Mouse (Mus musculus) G1E (cell line): ENCODE results near the gene Ccdc12. TPM values are rescaled to one million over a fixed set of nuclear protein-coding genes. Genes with fewer than 3 reads are reported as not detected.
A peak's percentile ranks its signal among the peaks of the same experiment; 100 is the strongest.

ENCODE experiments used
- ATAC-seq: 2 replicates; pipeline ENCODE4 v1.8.0; 2016; ENCODE audit warnings: mild to moderate bottlenecking; ENCODE audit not compliant: insufficient number of reproducible peaks, poor library complexity, low FRiP score, severe bottlenecking; ENCODE audit errors: extremely low read depth
- DNase-seq: peaks from one replicate; pipeline ENCODE4 v3.0.0; 2012; ENCODE audit warnings: low spot score
- H3K27me3 ChIP-seq: 2 replicates; pipeline ENCODE4 v1.6.1; 2012; ENCODE audit warnings: mild to moderate bottlenecking, low read length, inconsistent platforms; ENCODE audit not compliant: insufficient read depth
- H3K36me3 ChIP-seq: replicated peaks from 2 replicates; pipeline ENCODE3; 2012; ENCODE audit warnings: mild to moderate bottlenecking, inconsistent platforms
- H3K4me1 ChIP-seq: 2 replicates; pipeline ENCODE4 v1.6.1; 2012; ENCODE audit warnings: low read depth, low read length, inconsistent platforms, mixed read lengths; ENCODE audit not compliant: insufficient read depth
- H3K4me3 ChIP-seq: 2 replicates; pipeline ENCODE4 v1.5.1; 2012; ENCODE audit warnings: low read depth, mild to moderate bottlenecking, inconsistent platforms, low read length, moderate library complexity, mixed read lengths
- H3K9me3 ChIP-seq: replicated peaks from 2 replicates; pipeline ENCODE4 v1.6.1; 2012; ENCODE audit warnings: inconsistent platforms
- CTCF ChIP-seq: IDR thresholded peaks from 2 replicates; pipeline ENCODE4 v1.5.1; 2012; ENCODE audit warnings: low read depth, low read length, inconsistent platforms, mixed read lengths
- GATA1 ChIP-seq: IDR thresholded peaks from 2 replicates; pipeline ENCODE4 v1.6.1; 2012; ENCODE audit warnings: borderline replicate concordance, low read length, inconsistent platforms, mixed read lengths
- GATA2 ChIP-seq: IDR thresholded peaks from 2 replicates; pipeline ENCODE4 v1.6.1; 2012; ENCODE audit warnings: low read depth, low read length, inconsistent platforms, borderline replicate concordance
- POLR2AphosphoS5 ChIP-seq: IDR thresholded peaks from 2 replicates; pipeline ENCODE4 v1.6.1; 2012; ENCODE audit warnings: low read depth, low read length, inconsistent platforms; ENCODE audit not compliant: insufficient replicate concordance
- TAL1 ChIP-seq: conservative IDR thresholded peaks from 2 replicates; pipeline ENCODE4 v1.6.1; 2012; ENCODE audit warnings: low read depth, low read length, inconsistent platforms, mixed read lengths
- polyA plus RNA-seq: library from polyadenylated mRNA; stranded (reverse); fragments of >175 nt; gene quantifications from 2 replicates; pipeline ENCODE4 v1.2.3, GENCODE M21; 2012
- total RNA-seq, 2 experiments: library from RNA; stranded (forward) in 1 of 2; stranded (reverse) in 1 of 2; fragments of 200-1000 nt in 1 of 2; fragments of >200 nt in 1 of 2; fragmentation: Nextera tagmentation in 1 of 2; gene quantifications; 2 replicates each; pipeline ENCODE4 v1.2.3; 2014 to 2017

The Ccdc12 gene
- total and polyA plus RNA-seq, 3 experiments: 36.2 to 331 (median 202) TPM

DNA sequence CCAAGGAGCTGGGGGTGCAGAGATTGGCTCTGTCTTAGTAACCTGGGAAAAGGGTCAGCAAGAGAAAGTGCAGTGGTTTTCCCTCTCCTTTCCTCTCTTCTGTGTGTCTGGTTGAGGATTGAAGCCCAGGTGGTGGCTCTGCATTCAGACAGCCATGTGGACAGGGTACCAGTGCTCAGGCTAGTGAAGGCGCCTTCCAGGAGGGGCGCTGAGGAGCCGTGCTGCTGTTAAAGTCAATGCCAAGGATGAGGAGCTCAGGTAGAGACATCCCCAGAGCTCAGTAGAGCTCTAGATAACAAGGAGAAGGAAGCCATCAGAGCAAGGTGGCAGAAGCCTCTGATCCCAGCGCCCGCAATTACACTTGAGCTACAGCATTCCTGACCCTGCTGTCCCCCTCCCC is 30.8 kb downstream of the Ccdc12 start:
- TF ChIP-seq GATA2: no peak
- no peak for TF ChIP-seq CTCF
- TF ChIP-seq POLR2AphosphoS5: no peak
- no peak for TF ChIP-seq GATA1
- TF ChIP-seq TAL1: no peak
- DNase-seq (no peak), ATAC-seq (no peak)
- Histone ChIP-seq H3K4me1 (peaks cover 53% of the 10 kb centered on the region), H3K4me3 (no peak overlapping the region), H3K36me3 (peaks cover 83% of the 10 kb centered on the region), H3K9me3 (no peaks in the 10 kb centered on the region), H3K27me3 (no peaks in the 10 kb centered on the region)

DNA sequence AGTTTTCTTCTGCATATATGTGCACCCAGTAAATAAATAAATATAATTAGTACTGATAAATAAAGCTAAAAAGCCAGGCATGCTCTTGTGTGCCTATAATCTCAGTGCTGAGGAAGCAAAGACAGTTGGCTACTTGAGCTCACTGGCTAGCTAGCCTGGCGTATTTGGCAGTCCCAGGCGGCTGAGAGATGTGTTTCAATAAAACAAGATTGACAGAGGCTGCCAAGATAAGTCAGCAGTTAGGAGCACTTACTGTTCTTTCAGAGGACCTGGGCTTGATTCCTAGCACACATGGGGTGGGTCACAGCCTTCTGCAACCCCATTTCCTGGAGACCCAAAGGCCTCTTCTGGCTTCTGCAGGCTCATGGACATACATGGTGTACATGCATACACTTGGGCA is 31.5 kb downstream of the Ccdc12 start:
- ATAC-seq (no peak), DNase-seq (no peak)
- TF ChIP-seq POLR2AphosphoS5 (no peak), GATA2 (no peak), GATA1 (no peak), TAL1 (no peak), CTCF (no peak)
- Histone ChIP-seq H3K4me3 (no peak overlapping the region), H3K9me3 (no peaks in the 10 kb centered on the region), H3K27me3 (no peaks in the 10 kb centered on the region), H3K4me1 (peaks cover 46% of the 10 kb centered on the region), H3K36me3 (peaks cover 91% of the 10 kb centered on the region)

DNA sequence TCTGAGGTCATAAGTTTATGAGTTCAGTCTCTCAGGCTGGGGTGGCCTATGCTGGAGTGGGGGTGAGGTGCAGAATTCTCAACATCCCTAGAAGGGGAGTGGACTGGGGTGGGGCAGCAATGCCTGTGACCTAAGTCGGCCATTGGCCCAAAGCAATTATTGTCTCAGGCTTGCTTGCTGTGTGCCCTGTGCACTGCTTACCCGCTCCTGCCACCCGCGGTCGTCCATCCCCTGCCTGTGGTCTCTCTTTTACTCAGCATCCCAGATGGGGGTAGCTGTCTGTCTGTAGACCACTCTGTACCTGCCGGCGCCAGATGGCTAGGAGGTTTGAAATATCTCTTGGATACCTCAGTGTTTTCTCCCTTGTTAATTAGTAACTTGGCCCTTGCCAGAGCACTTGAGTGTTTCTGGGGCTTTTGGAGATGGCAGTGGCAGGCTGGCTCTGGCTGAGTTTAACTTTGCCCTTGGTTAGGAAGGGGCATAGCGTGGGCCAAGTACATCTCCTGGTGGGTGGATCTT is 33.0 kb downstream of the Ccdc12 start:
- Histone ChIP-seq H3K4me3 (no peak overlapping the region), H3K9me3 (no peaks in the 10 kb centered on the region), H3K4me1 (peaks cover 35% of the 10 kb centered on the region), H3K27me3 (no peaks in the 10 kb centered on the region), H3K36me3 (peaks cover 92% of the 10 kb centered on the region)
- ATAC-seq (no peak), DNase-seq (no peak)
- no peak for TF ChIP-seq TAL1
- TF ChIP-seq GATA2: no peak
- no peak for TF ChIP-seq CTCF

DNA sequence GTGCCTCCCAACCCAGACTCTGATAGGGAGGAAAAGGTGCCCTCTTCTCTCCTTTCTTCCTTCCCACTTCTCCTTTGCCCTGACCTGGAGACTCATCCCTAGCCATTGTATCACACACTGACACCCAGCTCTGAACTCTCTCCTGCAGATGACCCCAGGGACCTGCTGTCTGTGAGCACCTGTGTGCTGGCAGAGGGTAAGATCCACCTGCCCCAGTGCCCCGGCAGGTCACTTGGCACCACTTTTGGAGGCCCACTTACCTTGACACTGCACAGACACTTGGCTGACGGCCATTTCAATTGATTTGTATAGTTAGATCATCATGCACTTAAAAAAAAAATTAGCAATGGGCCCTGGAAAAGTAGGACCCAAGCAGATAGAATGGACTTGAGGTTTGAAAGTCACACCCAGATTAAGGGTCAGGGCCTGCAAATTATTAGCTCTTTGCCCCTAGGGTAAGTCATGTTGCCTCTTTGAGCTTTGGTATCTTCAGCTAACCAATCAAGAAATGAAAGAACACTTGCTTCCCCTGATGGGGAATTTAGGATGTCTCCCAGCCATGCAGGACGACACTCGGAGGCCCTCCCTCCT is 39.0 kb downstream of the Ccdc12 start:
- no peak for ATAC-seq
- peaks cover 91% of the 10 kb centered on the region for H3K36me3 ChIP-seq
- TF ChIP-seq GATA2 (no peak), POLR2AphosphoS5 (no peak), GATA1 (no peak), TAL1 (no peak), CTCF (no peak)
- H3K9me3 ChIP-seq: no peaks in the 10 kb centered on the region
- H3K4me1 ChIP-seq: peaks cover 43% of the 10 kb centered on the region
- H3K4me3 ChIP-seq: no peak overlapping the region
- no peaks in the 10 kb centered on the region for H3K27me3 ChIP-seq
- DNase-seq: no peak

DNA sequence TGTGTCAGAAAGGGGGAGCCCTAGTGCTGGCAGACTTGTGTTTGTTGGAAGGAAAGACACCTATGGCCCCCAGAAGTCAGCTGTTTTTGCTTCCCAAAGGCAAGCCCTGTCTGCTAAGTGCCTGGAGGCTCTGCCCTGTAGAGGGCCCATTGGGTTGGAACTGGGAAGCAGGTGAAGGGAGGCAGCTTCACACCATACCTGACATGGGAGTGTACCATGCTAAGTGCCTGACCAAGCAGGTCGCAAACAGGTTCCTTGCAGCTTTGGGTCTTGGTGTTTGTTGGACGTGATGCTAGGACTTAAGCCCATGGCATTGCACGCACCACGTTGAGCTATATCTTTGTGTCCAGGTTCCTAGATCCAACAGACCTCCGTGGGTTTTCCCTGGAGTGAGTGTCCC is 40.1 kb downstream of the Ccdc12 start:
- Histone ChIP-seq H3K27me3 (no peaks in the 10 kb centered on the region), H3K4me1 (peaks cover 52% of the 10 kb centered on the region), H3K36me3 (peaks cover 91% of the 10 kb centered on the region), H3K4me3 (no peak overlapping the region), H3K9me3 (no peaks in the 10 kb centered on the region)
- no peak for ATAC-seq
- TF ChIP-seq GATA1 (no peak), TAL1 (no peak), CTCF (no peak), GATA2 (no peak), POLR2AphosphoS5 (no peak)
- DNase-seq: no peak

DNA sequence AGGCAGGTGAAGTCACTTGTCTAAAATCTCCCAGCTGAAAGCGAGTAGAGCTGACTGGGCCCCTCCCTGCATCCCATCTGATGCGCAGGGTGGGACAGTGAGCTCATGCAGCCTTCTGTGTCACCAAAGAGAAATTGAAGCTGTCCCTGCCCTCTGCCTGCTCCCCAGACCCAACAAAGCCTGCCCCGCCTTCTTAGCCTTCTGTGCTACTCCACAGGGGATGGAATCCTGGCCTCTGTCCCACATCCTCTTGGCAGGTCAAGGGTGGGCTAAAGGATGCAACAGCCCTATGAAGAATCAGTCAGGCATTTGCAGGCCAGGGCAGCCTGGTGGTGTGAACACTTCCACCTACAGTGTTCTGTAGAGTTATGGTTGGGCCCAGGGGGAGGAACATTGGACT is 41.2 kb downstream of the Ccdc12 start:
- ATAC-seq: no peak

DNA sequence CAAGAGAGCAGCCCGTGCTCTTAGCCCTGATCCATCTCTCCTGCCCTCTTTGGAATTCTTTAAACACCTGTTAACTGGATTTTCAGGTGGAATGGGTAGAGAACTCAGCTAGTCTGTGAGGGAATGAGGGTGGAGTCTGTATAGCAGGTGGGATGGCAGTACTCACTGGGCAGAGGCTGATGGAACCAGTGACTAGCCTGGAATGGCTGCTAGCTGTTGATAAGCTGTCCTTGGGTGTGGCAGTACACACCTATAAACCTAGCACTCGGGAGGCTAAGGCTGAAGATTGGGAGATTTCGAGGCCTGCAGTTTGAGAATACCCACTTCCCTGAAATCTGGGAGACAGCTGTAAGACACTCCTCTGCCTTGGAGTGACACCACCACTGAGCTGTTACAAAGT is 43.3 kb downstream of the Ccdc12 start:
- Histone ChIP-seq H3K27me3 (no peaks in the 10 kb centered on the region), H3K4me1 (peaks cover 57% of the 10 kb centered on the region), H3K4me3 (peak overlapping the region; percentile 17; the same call in 1 of the 2 replicates), H3K9me3 (no peaks in the 10 kb centered on the region), H3K36me3 (peaks cover 91% of the 10 kb centered on the region)
- ATAC-seq (peak; percentile 55; the same call in 1 of the 2 replicates), DNase-seq (no peak)
- TF ChIP-seq GATA2 (no peak), TAL1 (0 out of 2 replicates have a peak, but pooled peaks have one; percentile 44)

More for the DNA sequence above, 41.2 kb downstream of the Ccdc12 start:
- TF ChIP-seq GATA2 (no peak), CTCF (no peak), TAL1 (no peak), POLR2AphosphoS5 (no peak), GATA1 (no peak)
- H3K4me1 ChIP-seq: peaks cover 54% of the 10 kb centered on the region
- no peak overlapping the region for H3K4me3 ChIP-seq
- peaks cover 91% of the 10 kb centered on the region for H3K36me3 ChIP-seq
- no peaks in the 10 kb centered on the region for H3K27me3 ChIP-seq
- no peaks in the 10 kb centered on the region for H3K9me3 ChIP-seq
- no peak for DNase-seq
